Mouse (Mus musculus): ENCODE results near the gene Vmn2r3. TPM values are rescaled to one million over a fixed set of nuclear protein-coding genes. Genes with fewer than 3 reads are reported as not detected.
"Not testable (repeated sequence)": the region's sequence is repeated elsewhere in the genome, so short reads cannot be mapped to it uniquely, and the experiment has no call there.

The Vmn2r3 gene
- total RNA-seq (2021): not detected

DNA sequence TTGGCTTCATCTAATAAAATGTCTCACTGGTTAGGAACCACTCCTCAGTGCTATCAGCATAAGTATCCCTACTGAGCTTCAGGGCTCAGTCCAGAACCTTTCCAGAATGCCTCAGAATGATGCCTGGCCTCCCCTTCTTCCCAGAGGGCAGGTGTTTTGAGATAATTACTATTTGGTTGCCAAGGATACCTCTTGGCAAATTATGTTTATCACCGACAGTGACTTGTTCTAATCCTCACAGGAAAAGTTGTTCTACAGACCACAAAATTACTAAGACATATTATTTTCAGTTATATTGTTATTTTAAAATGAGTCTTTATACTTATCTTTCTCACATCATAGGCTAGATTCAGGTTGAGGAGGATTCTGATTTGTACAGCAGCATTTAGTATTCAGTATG is at the start of gene Vmn2r3:
Vmn2r3 (minus strand) TSS at position 101 of the 400 bp plus-strand sequence.
- no peak for DNase-seq (ENCODE audit: extremely low spot score in 1 of 2, low spot score in 2 of 2)
- intact Hi-C loops (cut with DNase I): no loop called here

DNA sequence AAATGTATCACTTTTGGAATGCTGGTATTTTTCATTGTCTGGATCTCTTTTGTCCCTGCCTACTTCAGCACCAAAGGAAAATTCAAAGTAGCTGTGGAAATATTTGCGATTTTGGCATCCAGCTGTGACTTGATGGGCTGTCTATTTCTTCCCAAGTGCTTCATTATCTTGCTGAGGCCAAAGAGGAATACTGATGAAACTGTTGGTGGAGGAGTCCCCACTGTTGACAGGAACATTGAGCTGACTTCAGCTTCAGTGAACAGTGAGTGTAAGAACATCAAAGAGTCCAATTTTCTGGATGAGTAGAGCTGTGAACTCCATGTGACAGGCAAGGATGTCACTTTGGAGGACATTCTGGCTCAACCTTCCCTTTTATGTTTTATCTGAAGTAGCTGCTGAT is 43.0 kb upstream of the Vmn2r3 start:
- intact Hi-C loops (cut with DNase I): no loop called here

DNA sequence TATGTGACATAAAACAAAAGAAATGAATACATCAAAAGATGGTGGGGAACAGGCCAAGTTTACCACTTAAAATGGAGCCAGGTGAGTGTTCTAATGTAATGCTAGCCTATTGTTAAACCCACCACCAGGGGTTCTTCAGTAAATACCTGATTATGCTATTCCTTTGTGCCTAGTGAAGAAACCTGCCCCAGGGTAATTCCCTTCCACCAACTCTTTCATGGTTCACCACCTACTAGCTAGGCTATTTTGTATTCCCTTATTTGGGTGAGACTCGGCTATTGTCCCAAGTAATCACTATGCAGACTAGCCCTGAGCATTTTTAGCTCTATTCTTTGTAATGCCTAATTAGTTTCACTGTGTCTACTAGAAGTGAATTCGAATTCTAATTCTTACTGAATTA is 32.3 kb upstream of the Vmn2r3 start:
- intact Hi-C loops (cut with DNase I): no loop called here
- DNase-seq (ENCODE audit: extremely low spot score in 1 of 2, low spot score in 2 of 2): no peak

More for the DNA sequence above, 43.0 kb upstream of the Vmn2r3 start:
- DNase-seq (ENCODE audit: extremely low spot score in 1 of 2, low spot score in 2 of 2): no peak

DNA sequence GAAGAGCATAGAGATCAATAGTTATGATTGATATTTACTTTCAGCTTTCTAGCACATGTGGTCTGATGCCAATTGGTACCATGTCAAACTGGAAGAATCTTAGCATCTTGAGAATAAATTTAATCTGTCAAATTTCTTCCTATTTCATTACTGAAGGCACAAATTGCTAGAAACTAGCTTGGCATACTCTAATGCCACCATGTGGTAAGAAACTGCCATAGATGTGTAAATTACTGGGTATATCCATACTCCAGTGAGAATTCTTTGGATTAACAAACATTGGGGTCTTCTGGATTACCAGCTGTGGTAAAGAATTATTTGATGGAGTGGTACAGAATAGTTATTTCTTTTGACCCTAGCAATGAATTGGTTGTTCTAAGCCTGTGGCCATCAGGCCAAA is 17.3 kb upstream of the Vmn2r3 start:
- DNase-seq (ENCODE audit: extremely low spot score in 1 of 2, low spot score in 2 of 2): no peak
- intact Hi-C loops (cut with DNase I): loop anchor here (2.0 kb wide), 1 partner anchor 268 kb away; no protein-coding TSS in a partner anchor

DNA sequence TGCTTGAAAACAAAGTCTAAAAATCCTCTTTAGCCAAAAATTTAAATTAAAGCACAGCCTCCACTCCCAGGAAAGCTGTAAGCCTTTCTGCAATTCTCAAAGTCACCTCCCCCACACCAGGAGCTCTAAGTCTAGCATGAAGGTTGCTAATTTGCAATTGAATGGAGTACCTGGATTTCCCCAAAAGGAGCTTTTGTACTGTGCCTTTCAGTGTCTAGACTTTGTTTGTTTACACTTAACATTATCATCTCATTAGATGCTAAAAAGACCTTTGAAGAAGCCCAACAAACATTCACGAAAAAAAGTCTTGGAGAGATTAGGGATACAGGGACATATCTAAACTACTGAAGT is 23.8 kb downstream of the Vmn2r3 start:
- DNase-seq (ENCODE audit: extremely low spot score in 1 of 2, low spot score in 2 of 2): no peak
- intact Hi-C loops (cut with DNase I): no loop called here

DNA sequence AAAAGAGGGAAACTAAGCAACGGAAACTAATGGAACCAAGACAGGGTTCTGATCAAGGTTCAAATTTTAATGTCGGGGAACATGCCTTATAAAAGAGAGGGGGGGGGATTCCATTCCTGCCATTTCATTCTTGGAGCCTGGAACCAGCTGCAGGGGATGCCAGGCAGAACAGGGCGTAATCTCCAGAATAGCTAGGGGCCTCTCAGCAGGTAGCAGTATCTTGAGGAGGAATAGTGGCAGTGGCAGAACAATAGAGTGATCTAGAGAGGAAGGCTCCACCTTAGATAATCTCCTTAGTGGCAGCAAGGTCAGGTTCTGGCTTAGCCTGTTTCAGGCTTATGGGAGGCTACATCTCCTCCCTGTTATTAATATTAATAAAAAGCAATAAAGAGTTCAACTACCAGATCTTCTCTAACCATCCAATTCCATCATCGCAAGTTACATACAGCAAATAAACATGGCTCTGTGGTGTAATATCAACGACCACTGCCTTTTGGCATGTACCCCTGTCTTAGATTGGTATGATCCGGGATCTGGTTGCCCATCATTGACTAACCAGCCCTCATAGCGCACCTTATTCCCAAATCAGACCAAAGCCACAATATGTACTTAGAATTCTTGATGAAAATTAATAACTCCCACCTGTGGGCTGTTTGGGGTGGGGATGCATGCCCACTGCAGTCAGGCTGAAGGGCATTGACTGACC is 24.3 kb downstream of the Vmn2r3 start:
- intact Hi-C loops (cut with DNase I); DNase-seq (ENCODE audit: extremely low spot score in 1 of 2, low spot score in 2 of 2): not testable (repeated sequence)

DNA sequence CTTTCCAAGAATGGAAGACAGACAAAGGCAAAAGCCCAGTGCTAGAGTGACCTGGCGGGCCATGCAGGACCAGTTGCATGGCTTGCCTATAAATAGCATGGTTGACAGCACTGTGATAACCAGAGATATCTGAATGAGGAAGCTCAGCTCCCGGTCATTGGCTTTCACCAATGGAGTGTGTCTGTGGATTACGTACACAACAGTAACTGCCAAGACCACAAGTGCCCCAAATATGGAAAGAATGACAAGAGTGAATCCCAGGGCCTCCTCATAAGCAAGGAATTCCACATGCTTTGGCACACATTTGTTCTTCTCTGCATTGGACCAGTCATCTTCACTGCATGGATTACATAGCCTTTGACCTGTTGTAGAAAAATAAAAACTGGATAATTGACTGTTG is 29.9 kb downstream of the Vmn2r3 start:
- no peak for DNase-seq (ENCODE audit: extremely low spot score in 1 of 2, low spot score in 2 of 2)
- intact Hi-C loops (cut with DNase I): no loop called here

DNA sequence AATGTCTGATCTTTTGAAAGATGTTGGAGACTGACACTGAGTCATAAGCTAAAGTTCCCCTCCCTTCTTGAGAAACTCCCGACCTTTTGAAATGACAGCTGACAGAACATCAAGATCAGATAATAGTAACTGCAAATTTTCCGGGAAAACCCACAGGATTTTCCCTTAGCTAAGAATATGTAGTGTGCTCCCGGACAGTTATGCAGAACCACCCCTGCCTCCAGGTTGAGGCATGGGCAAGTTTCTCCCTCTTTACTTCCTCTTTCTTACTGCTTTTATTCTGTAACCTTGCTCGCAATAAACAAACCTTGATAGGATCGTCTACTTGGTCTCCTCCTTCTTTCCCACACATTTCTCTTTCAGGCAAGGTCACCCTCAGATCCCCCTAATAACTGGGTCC is 37.9 kb downstream of the Vmn2r3 start:
- intact Hi-C loops (cut with DNase I): no loop called here
- DNase-seq (ENCODE audit: extremely low spot score in 1 of 2, low spot score in 2 of 2): no peak

DNA sequence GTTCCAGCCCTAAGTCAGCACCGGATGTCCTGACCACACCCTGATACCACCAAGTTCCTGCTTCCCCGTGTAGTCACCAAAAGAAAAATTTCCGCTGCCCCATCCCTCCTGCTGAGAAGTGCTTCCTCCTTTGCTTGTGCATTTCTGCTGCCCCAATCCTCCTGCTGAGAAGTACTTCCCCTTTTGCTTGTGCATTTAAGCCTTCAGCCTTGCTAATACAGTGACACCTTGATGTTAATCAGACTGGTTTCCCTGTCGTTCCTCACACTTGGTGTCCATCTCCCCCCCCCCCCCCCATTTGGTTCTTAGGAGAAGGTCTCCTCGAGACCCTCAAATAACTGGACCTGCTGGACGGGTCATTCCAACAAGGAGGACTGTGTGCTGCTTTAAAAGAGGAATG is 39.0 kb downstream of the Vmn2r3 start:
- intact Hi-C loops (cut with DNase I): not testable (repeated sequence)

DNA sequence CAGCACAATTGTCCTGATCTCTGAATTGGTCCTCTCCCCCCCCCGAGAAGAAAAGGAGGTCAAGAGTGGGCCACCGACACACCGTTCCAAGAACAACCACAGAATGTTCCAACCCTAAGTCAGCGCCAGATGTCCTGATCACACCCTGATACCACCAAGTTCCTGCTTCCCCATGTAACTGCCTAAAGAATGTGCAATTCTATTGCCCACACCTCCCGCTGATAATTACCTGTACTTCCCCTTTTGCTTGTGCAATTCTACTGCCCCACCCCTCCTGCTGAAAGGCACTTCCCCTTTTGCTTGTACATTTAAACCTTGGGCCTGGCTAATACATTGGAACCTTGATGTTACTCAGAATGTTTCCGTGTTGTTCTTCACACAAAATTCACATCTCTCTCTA is 54.0 kb downstream of the Vmn2r3 start:
- DNase-seq (ENCODE audit: extremely low spot score in 1 of 2, low spot score in 2 of 2); intact Hi-C loops (cut with DNase I): not testable (repeated sequence)

More for the DNA sequence above, 39.0 kb downstream of the Vmn2r3 start:
- not testable (repeated sequence) for DNase-seq (ENCODE audit: extremely low spot score in 1 of 2, low spot score in 2 of 2)

DNA sequence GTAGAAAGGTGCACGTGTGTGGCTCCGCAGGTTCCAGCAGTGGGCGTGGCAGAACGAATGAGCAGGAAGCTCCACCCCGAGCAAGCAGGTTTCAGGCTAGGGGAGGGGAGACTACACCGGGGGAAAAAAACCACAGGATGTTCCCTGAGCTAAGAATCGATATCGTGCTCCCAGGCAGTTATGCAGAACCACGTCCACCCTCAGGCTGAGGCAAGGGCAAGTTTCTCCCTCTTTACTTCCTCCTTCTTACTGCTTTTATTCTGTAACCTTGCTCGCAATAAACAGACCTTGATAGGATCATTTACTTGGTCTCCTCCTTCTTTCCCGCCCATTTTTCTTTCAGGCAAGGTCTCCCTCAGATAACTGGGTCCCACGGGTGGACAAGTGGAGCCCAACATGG is 55.9 kb downstream of the Vmn2r3 start:
- DNase-seq (ENCODE audit: extremely low spot score in 1 of 2, low spot score in 2 of 2); intact Hi-C loops (cut with DNase I): not testable (repeated sequence)

DNA sequence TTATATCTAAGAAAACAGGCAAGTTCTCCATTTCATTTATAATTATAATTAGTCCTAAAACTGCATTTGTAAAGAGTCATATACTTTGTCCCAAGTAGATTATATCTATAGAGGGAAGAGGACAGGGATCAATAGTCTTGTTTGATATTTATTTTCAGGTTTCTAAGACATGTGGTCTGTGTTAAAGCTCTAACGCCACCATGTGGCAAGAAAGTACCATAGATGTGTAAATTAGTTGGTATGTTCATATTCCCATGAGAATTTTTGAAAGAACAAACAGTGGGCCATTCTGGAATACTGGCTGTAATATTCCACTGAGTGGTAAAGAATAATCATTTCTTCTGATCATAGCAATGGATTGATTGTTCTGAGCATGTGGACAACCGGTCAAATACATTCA is 62.3 kb downstream of the Vmn2r3 start:
- no peak for DNase-seq (ENCODE audit: extremely low spot score in 1 of 2, low spot score in 2 of 2)
- intact Hi-C loops (cut with DNase I): no loop called here

Other genes with a start within 250 kb of the Vmn2r3 start
- under 1 TPM; 0.47 to 0.49 TPM for gene Vmn2r1, start 208.2 kb downstream of the Vmn2r3 start, total RNA-seq (2021)
- not detected for gene Vmn2r2, start 147.8 kb downstream of the Vmn2r3 start, total RNA-seq (2021)
- not detected for gene Vmn2r4, start 125.7 kb upstream of the Vmn2r3 start, total RNA-seq (2021)
- gene Vmn2r5, start 220.1 kb upstream of the Vmn2r3 start, total RNA-seq (2021): not detected